Mouse (Mus musculus): ENCODE measurements around the gene Saxo1.

Gene Saxo1

DNA sequence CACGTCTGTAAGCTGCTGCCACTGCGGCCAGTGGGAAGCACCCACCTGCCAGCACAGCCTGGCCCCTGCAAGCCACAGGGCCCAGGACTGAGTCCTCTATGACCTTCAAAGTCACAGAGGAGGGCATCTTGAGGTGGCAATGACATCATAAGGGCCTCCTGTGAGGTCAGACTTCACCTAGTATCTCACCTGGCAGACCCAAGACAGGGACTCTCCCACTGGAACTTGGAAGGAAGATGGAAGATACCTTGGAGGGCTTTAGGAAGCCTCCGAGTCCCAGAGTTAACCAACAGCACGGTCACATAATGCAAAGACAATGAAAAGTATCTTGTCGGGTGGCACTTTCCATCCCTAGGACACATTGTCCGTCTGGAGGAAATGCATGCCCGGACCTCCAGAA lies at the start of gene Saxo1:
Saxo1 (minus strand) TSS at position 101 of the 400 bp plus-strand sequence.
- DNase-seq: no peak

GRCm38 (mm10) chr4:86591304-86591703 lies 33.2 kb upstream of the Saxo1 start:
- DNase-seq: no peak

GRCm38 (mm10) chr4:86588236-86588635 lies 30.1 kb upstream of the Saxo1 start:
- DNase-seq: no peak

DNA sequence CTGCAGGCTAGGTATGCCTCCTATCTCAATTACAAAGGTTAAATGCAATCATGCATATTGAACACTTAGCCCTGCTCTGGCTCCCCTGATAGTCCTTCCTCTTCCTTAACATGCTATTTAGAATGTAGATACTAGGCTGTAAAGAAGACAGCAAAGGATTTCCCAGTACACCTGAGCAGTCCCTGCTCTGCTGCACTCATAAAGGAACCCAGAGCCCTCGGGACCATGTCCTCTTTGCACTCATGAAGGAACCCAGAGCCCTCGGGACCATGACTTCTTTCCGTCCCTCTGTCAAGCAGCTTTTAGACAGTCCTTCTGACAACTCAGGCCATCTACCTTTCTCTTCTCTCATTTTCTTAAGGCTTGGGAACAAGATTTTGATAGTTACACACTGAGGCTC lies 22.5 kb upstream of the Saxo1 start:
- DNase-seq: no peak

- DNase-seq: no peak
These were observed 21.9 kb upstream of the Saxo1 start for GRCm38 (mm10) chr4:86580056-86580455.

DNA sequence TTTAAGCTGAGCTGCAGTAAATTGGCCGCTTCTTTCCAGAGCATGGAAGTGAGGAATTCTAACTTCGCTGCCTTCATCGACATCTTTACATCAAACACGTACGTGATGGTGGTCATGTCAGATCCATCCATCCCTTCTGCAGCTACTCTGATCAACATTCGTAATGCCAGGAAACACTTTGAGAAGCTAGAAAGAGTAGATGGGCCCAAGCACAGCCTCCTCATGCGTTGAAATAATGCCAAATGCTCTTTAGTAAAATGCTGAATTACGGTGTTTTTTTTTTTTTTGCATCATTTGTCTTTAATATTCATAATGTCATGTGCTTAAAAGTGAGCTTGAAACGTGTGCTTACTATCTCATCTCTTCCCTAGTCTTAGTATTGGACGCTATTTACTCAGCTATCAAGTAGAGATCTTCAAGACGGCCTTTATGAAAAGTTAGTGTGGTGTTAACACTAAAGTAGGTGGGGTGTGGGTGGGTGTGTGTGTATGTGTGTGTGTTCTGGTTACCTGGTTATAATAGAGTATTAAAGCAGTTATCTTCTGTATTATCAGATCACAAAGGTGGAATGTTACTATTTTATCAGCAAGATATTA lies 18.6 kb upstream of the Saxo1 start:
- DNase-seq: no peak

GRCm38 (mm10) chr4:86576120-86576541 lies 18.0 kb upstream of the Saxo1 start:
- no peak for DNase-seq

DNA sequence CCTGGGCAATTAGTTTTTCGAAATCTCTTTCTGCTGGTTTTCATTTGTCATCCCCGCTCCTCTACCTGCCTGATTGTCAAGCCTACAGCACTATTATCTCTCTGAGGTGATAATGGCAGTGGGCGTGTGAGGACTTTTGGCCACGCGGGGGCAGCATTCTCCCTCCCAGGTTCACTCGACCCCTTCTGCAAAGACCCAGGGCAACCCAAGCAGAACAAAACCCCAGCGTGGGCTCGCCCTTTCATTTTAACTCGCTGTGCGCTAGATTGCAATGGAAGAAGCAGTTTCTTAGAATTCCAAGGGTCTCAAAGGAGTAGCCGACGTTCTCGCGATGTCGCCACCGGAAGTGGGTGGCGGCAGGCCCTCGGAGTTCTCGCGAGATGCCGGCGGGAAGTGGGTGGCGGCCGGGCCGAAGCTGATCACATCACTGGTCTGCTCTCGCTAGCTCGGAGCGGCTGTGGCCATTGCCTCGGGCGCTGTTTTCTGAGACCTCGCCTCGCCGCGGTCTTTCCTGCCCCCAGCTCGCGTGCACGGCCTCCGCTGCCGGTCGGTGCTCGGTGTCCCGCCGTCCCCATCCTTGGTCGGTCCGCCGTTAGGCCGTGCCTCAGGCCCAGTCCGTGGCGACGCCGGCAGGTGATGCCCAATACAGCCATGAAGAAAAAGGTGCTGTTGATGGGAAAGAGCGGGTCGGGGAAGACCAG lies 17.3 kb upstream of the Saxo1 start, which contains the start of gene Rraga:
Rraga (plus strand) TSS at position 386 of the 701 bp plus-strand sequence.
- peak; percentile 96 for DNase-seq

DNA sequence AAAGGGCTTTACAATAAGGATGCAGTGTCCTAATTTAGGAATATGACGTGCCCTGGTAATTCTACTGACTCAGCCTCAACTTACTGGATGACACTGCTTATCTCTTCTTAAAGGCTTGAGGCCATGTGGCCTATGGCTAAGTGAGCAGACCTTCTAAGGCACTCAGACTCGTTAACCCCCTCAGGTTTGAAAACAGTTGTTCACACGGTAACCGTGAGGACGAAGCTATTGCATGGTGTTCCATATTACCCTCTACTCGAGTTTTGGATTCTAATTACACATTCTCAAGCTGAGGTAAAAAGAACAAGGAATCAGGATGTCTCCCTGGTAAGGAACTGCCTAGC lies 16.8 kb upstream of the Saxo1 start:
- no peak for DNase-seq

- no peak for DNase-seq
These were observed 2.9 kb upstream of the Saxo1 start for GRCm38 (mm10) chr4:86561061-86561460.

DNA sequence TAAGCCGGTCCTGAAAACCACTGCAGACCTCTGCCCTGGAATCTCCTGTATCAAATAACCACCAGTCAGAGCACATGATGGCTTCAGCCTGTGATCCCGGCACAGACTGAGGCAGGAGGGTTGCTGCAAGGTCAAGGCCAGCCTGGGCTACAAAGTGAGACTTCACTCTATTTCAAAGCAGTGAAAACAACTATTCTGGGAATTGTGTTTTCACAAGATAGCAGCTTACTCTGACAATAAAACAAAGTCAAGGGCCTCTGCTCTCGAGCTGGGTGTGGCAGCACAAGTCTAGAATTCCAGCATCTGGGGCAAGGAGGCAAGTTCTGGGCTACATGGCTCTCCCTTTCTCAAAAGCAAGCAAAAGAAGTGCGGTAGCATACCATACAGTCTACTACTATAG lies 878 bp upstream of the Saxo1 start:
- no peak for DNase-seq

DNA sequence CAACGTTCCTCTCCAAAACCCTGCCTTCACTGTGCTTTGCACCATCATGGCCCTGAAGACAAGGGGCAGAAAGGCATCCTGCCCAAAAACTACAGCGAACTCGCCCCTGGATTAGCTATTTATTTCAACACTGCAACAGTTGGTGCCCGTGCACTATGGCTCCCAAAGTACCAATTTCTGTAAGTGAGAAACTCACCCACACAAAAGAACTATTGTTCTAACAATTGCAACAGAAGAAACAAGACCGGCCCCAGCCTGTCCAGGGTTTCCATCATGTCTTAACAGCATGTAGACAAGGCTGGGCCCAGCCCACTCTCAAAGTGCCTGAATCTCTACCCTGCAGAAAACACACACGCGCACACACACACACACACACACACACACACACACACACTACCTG lies 757 bp downstream of the Saxo1 start:
- no peak for DNase-seq

- no peak for DNase-seq
These were observed 3.0 kb downstream of the Saxo1 start for GRCm38 (mm10) chr4:86555035-86555707.

DNA sequence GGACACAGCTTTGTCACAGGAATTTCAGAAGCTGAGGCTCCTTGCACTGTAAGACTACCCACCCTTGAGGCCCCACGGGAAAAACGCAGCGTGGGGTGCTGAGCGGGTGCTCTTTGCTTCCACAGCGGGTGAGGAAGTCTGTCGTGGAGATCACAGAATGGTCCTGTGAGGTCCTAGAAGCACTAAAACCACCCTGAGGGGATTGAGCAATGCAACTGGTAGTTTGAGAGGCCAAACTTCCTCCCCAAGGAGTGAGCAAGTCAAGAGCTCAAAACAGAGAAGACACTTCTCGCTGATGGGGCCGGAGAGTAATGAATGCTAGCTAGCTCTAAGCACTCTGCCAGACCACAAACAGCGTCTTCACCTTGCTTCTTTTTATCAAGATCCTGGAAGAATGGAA lies 9.8 kb downstream of the Saxo1 start:
- DNase-seq: no peak

- peak; percentile 19 for DNase-seq
These were observed 12.5 kb downstream of the Saxo1 start for GRCm38 (mm10) chr4:86545615-86546014.

- no peak for DNase-seq
These were observed 14.1 kb downstream of the Saxo1 start for GRCm38 (mm10) chr4:86543999-86544398.

- no peak for DNase-seq
These were observed 16.6 kb downstream of the Saxo1 start for GRCm38 (mm10) chr4:86541573-86541972.

DNA sequence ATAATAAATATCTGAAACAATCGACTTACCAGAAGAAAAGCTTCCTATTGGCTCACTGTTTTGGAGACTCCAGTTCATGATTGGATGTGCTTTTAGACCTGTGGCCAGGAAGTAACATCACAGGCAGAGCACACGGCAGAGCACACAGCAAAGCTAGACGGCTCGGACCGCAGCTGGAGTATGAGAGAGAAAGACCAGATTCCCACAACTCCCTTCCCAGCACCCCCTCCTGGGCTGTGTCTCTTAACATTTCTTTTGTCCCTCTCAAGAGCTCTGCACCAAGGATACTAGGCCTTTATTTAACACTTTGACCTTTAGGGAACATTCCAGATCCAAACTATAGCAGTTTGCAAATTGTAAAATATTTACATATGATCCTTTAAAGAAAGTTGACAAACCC lies 19.2 kb downstream of the Saxo1 start:
- no peak for DNase-seq

- DNase-seq: peak; percentile 47
These were observed 20.2 kb downstream of the Saxo1 start for GRCm38 (mm10) chr4:86537972-86538371.

GRCm38 (mm10) chr4:86534091-86534481 lies 24.0 kb downstream of the Saxo1 start:
- no peak for DNase-seq

DNA sequence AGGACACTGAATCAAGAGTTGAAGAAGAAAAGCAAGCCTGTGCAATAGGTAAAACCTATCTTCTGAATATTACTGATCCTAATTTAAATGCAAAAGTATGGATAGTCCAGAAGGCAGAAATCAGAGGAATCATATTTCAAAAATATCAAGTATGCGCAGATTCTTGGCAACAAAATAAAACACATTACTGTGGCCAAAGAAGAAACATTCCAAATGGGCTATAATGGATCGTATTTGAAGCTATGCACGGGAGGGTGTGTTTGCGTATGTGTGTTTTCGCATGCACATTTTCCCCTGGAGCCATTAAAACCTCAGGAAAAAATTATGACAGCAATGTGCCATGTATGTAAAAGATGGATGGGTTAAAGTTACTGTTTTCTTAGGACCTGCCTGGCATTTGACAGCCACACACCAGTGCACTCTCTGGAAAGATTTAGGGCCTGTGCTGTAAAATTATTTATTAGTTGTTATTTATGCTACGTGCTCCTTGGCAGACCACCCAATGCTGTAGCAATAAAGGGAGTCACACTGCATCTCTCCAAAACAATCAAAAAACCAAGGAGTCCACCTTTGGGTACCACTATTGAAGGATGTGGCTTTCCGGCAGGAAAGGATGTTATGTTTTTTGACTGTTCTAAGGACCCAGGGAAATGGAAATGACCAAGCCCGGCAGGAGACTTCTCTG lies 24.6 kb downstream of the Saxo1 start:
- DNase-seq: no peak

- no peak for DNase-seq
These were observed 29.0 kb downstream of the Saxo1 start for GRCm38 (mm10) chr4:86529161-86529560.
